Mouse (Mus musculus) heart, embryonic 11.5 days (tissue): ENCODE results near the gene Dbf4. TPM values are rescaled to one million over a fixed set of nuclear protein-coding genes. Genes with fewer than 3 reads are reported as not detected.

Experiments
- ATAC-seq: fragments of 200-750 bp; cut with Nextera tagmentation; replicated peaks from 2 replicates; pipeline ENCODE4 v1.8.0; 2017; ENCODE audit warnings: moderate library complexity; ENCODE audit not compliant: insufficient number of reproducible peaks, low FRiP score, low TSS enrichment
- H3K27ac ChIP-seq: fragments of 300-500 bp; sonication (generic); 2 replicates; pipeline ENCODE4 v1.5.1; 2014; ENCODE audit warnings: mild to moderate bottlenecking, low read depth, low read length
- H3K27me3 ChIP-seq: fragments of 300-500 bp; sonication (generic); 2 replicates; pipeline ENCODE4 v1.6.1; 2014; ENCODE audit warnings: mild to moderate bottlenecking, low read length, mixed read lengths; ENCODE audit not compliant: control insufficient read depth, insufficient read depth
- H3K36me3 ChIP-seq: fragments of 300-500 bp; sonication (generic); 2 replicates; pipeline ENCODE4 v1.6.1; 2014; ENCODE audit warnings: mild to moderate bottlenecking, low read length, moderate library complexity, mixed read lengths; ENCODE audit not compliant: control insufficient read depth, insufficient read depth
- H3K4me1 ChIP-seq: fragments of 300-500 bp; sonication (generic); 2 replicates; pipeline ENCODE4 v1.6.1; 2014; ENCODE audit warnings: low read length; ENCODE audit not compliant: control insufficient read depth, insufficient read depth
- H3K4me2 ChIP-seq: fragments of 300-500 bp; sonication (generic); 2 replicates; pipeline ENCODE4 v1.6.1; 2014; ENCODE audit warnings: mild to moderate bottlenecking, moderate library complexity
- H3K4me3 ChIP-seq: fragments of 300-500 bp; sonication (generic); 2 replicates; pipeline ENCODE4 v1.5.1; 2014; ENCODE audit warnings: low read depth, low read length
- H3K9ac ChIP-seq: fragments of 300-500 bp; sonication (generic); 2 replicates; pipeline ENCODE4 v1.6.1; 2014; ENCODE audit warnings: mild to moderate bottlenecking, low read depth, low read length, moderate library complexity
- H3K9me3 ChIP-seq: fragments of 300-500 bp; sonication (generic); replicated peaks from 2 replicates; pipeline ENCODE4 v1.6.1; 2016; ENCODE audit warnings: low read length; ENCODE audit not compliant: control insufficient read depth
- WGBS: fragments of 180-500 bp; shearing (Covaris S2); extraction: QIAGEN DNeasy Blood & Tissue Kit; methylation state at CpG from one replicate; pipeline ENCODE4 v1.1.7; 2014; ENCODE audit not compliant: insufficient replicate concordance; 5-methylcytosine and 5-hydroxymethylcytosine counted together
- polyA plus RNA-seq: library from polyadenylated mRNA; unstranded; fragments of >200 nt; fragmentation: Nextera tagmentation; extraction: Ambion mirVana; gene quantifications from 2 replicates; pipeline ENCODE4 v1.2.1, GENCODE M21; 2014

Dbf4 gene
- polyA plus RNA-seq, 1 experiment from 2014 or later: 44.4 TPM

GRCm38 (mm10) chr5:8421424-8421823 lies 1.1 kb downstream of the Dbf4 start:
- Histone ChIP-seq H3K9me3 (no peaks in the 10 kb centered on the region), H3K27ac (no peak overlapping the region), H3K9ac (peak overlapping the region; percentile 96; the same call in 1 of the 2 replicates)

GRCm38 (mm10) chr5:8417443-8417842 lies 5.1 kb downstream of the Dbf4 start:
- ATAC-seq: no peak
- no peak overlapping the region for H3K4me3 ChIP-seq
- no peaks in the 10 kb centered on the region for H3K27me3 ChIP-seq
- no peaks in the 10 kb centered on the region for H3K9me3 ChIP-seq
- no peak overlapping the region for H3K9ac ChIP-seq
- 33% methylated on average over 1 of the region's 1 CpGs for WGBS
- H3K4me2 ChIP-seq: no peak overlapping the region
- no peaks in the 10 kb centered on the region for H3K36me3 ChIP-seq
- H3K27ac ChIP-seq: no peak overlapping the region
- H3K4me1 ChIP-seq: peaks cover 3% of the 10 kb centered on the region; the same call in 1 of the 2 replicates

More at GRCm38 (mm10) chr5:8421424-8421823, 1.1 kb downstream of the Dbf4 start:
- 16% methylated on average over 3 of the region's 3 CpGs for WGBS
- no peak for ATAC-seq
- Histone ChIP-seq H3K36me3 (no peaks in the 10 kb centered on the region), H3K27me3 (no peaks in the 10 kb centered on the region), H3K4me3 (peak overlapping the region; percentile 69), H3K4me1 (0 out of 2 replicates have a peak, but pooled peaks cover 4% of the 10 kb centered on the region), H3K4me2 (peak overlapping the region; percentile 77)

DNA sequence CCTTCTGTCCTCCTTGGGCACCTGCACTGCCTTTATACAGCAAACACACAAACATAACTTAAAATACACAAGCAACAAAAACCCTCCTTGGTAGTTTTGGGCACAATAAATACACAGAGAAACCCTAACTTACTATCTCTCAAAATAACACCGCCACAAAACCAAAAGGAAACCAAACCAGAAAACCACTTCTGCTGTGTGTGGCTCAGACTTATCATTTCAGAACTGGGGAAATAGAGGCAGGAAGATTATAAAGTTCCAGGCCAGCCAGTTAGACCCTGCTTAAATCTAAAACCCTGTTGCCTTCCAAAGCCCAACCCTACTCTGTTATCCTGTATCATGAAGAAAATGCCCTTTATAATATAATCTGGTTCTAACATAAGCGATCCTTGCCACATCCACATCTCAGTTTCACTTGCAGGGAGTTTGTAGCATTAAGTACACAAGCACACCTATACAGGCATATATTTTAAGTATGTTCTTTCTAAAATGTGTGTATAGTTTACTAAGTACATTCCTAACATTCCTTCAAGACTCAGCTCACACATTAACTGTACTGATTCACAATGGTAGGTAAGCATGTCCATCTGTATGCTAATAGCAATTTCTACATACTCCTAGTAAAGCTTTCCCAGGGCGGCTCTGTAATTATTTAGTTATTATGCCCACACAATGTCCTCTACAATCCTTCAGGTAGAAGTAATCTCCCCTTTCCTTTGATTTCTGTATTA lies 5.7 kb downstream of the Dbf4 start:
- H3K36me3 ChIP-seq: no peaks in the 10 kb centered on the region
- ATAC-seq: no peak
- 89% methylated on average over 3 of the region's 3 CpGs for WGBS

GRCm38 (mm10) chr5:8408746-8409145 lies 13.8 kb downstream of the Dbf4 start:
- no peaks in the 10 kb centered on the region for H3K27me3 ChIP-seq
- H3K9me3 ChIP-seq: no peaks in the 10 kb centered on the region
- no peak overlapping the region for H3K4me2 ChIP-seq
- H3K9ac ChIP-seq: no peak overlapping the region
- no peak overlapping the region for H3K27ac ChIP-seq
- 91% methylated on average over 4 of the region's 4 CpGs for WGBS
- ATAC-seq: no peak
- H3K4me3 ChIP-seq: no peak overlapping the region
- H3K4me1 ChIP-seq: no peaks in the 10 kb centered on the region
- H3K36me3 ChIP-seq: peaks cover 24% of the 10 kb centered on the region

More for the DNA sequence above, 5.7 kb downstream of the Dbf4 start:
- Histone ChIP-seq H3K4me2 (no peak overlapping the region), H3K9ac (no peak overlapping the region), H3K4me1 (peaks cover 3% of the 10 kb centered on the region; the same call in 1 of the 2 replicates), H3K27me3 (no peaks in the 10 kb centered on the region), H3K9me3 (no peaks in the 10 kb centered on the region), H3K27ac (no peak overlapping the region), H3K4me3 (no peak overlapping the region)

DNA sequence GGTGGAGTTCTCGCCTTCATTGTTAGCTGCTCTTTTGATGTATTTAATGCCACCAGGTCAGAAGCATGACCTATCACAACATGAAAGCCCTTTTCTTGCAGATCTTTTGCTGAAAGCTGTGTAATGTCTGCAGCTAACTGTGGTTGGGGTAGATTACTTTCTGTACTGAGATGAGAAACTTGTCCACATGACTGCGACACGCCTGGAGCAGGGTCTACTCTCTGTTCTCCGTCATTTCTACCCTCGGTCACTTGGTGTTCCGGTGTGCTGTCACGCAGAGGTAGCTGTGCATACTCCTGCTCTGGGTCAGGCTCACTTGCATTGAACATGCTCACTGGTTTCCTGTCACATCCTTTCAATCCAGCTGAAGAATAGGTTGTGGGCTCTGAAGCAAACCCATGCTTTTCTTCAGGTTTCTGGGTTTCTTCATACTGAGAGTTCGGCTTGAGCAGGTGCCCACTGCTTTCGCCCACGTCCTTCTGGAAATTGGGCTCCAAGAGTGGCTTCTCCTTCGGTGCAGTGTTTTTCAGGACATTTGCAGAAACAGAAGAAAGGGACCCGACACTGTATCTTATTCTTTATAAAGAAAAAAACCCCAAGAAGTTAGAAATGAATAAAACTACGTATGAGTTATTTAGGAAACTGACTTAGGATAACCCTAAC lies 24.8 kb downstream of the Dbf4 start:
- Histone ChIP-seq H3K36me3 (peaks cover 13% of the 10 kb centered on the region; the same call in 1 of the 2 replicates), H3K9me3 (no peaks in the 10 kb centered on the region), H3K27ac (no peak overlapping the region), H3K4me3 (no peak overlapping the region), H3K9ac (no peak overlapping the region), H3K4me1 (no peaks in the 10 kb centered on the region), H3K27me3 (no peaks in the 10 kb centered on the region), H3K4me2 (no peak overlapping the region)
- 92% methylated on average over 13 of the region's 13 CpGs for WGBS
- no peak for ATAC-seq

DNA sequence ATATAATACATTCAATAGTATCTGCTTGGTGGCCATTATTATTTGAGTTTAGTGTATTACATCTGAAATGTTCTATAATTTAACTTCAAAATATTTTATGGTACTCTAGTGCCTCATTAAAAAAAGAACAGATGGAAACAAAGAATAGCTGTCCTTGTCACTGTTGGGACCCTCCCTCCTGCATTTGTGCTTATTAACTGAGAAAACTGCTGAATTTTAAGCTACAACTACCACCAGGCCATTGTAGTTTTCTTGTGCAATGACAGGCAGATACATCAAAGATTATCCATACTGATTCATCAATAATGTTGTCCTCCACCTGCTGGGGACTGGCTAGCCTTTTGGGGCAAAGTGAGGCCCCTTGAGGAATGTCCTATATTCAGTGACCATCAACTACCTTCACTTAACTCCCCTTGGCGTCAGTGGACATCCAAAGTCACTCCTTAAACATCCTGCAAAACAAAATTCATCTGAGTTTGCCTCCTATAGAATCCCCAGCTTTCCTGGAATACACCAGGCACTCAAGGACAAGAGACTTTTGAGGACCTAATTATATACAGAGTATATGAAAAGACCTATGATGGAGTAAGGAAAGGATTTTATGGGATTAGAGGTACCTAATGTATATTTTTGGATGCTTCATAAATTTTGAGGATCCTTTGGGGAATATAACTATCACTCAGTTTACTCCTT lies 28.5 kb downstream of the Dbf4 start:
- no peaks in the 10 kb centered on the region for H3K9me3 ChIP-seq
- H3K4me1 ChIP-seq: no peaks in the 10 kb centered on the region
- H3K27ac ChIP-seq: no peak overlapping the region
- no peak overlapping the region for H3K4me3 ChIP-seq
- no peak overlapping the region for H3K9ac ChIP-seq
- ATAC-seq: no peak
- H3K36me3 ChIP-seq: peaks cover 11% of the 10 kb centered on the region; the same call in 1 of the 2 replicates
- 63% methylated on average over 1 of the region's 1 CpGs for WGBS
- no peaks in the 10 kb centered on the region for H3K27me3 ChIP-seq
- no peak overlapping the region for H3K4me2 ChIP-seq

DNA sequence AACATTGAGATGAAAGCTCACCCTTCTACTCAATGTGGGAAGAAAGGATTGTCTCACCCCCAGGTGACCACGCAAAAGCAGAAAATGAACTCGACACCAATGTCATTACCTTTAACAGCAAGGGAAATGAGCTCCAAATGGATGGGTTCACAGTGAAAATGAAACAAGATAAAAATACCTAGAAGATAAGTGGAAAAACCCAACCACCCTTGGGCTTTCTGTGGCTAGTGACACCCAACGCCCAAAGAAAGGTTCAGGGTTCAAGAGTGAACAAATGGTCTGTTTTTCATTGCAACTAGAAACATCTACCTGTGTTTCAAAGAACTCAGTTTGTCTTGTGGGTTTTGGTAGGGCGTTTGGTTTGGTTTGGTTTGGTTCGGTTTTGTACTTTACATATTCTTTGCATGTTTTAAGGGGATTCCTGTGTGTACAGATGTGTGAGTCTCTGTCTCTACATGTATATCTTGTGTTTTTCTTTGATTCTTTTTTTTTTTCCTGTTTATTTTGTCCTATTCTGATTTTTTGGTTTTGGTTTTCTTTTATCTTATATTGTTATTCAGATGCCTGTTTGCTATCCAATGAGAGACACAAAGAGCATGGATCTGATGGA lies 48.1 kb downstream of the Dbf4 start:
- Histone ChIP-seq H3K27me3 (no peaks in the 10 kb centered on the region), H3K36me3 (no peaks in the 10 kb centered on the region), H3K27ac (no peak overlapping the region), H3K4me1 (no peaks in the 10 kb centered on the region), H3K9me3 (no peaks in the 10 kb centered on the region), H3K4me2 (no peak overlapping the region), H3K4me3 (no peak overlapping the region), H3K9ac (no peak overlapping the region)
- WGBS: 74% methylated on average over 5 of the region's 5 CpGs
- ATAC-seq: no peak

GRCm38 (mm10) chr5:8373415-8373814 lies 49.1 kb downstream of the Dbf4 start:
- 80% methylated on average over 4 of the region's 4 CpGs for WGBS
- H3K27ac ChIP-seq: no peak overlapping the region
- no peak overlapping the region for H3K4me2 ChIP-seq
- H3K4me3 ChIP-seq: no peak overlapping the region
- no peaks in the 10 kb centered on the region for H3K9me3 ChIP-seq
- ATAC-seq: no peak
- H3K36me3 ChIP-seq: no peaks in the 10 kb centered on the region
- no peak overlapping the region for H3K9ac ChIP-seq
- H3K4me1 ChIP-seq: no peaks in the 10 kb centered on the region
- H3K27me3 ChIP-seq: no peaks in the 10 kb centered on the region
